Mouse (Mus musculus) stomach, embryonic 14.5 days (tissue): ENCODE results near the gene Baiap2. TPM values are rescaled to one million over a fixed set of nuclear protein-coding genes. Genes with fewer than 3 reads are reported as not detected.
A peak's percentile ranks its signal among the peaks of the same experiment; 100 is the strongest.

Source experiments
- ATAC-seq: fragments of 200-750 bp; cut with Nextera tagmentation; 2 replicates; pipeline ENCODE4 v1.8.0; 2017; ENCODE audit warnings: low read depth, moderate TSS enrichment; ENCODE audit not compliant: insufficient number of reproducible peaks, insufficient read depth, low FRiP score
- H3K27ac ChIP-seq: fragments of 300-500 bp; sonication (generic); 2 replicates; pipeline ENCODE4 v1.5.1; 2014; ENCODE audit warnings: mild to moderate bottlenecking, low read length, moderate library complexity, mixed read lengths
- H3K27me3 ChIP-seq: fragments of 300-500 bp; sonication (generic); 2 replicates; pipeline ENCODE4 v1.6.1; 2014; ENCODE audit warnings: low read length, control low read depth, mixed read lengths; ENCODE audit not compliant: control insufficient read depth, insufficient read depth
- H3K36me3 ChIP-seq: fragments of 300-500 bp; sonication (generic); 2 replicates; pipeline ENCODE4 v1.6.1; 2014; ENCODE audit warnings: mild to moderate bottlenecking, control low read depth, low read length, moderate library complexity, mixed read lengths; ENCODE audit not compliant: control insufficient read depth, insufficient read depth
- H3K4me1 ChIP-seq: fragments of 300-500 bp; sonication (generic); 2 replicates; pipeline ENCODE4 v1.6.1; 2014; ENCODE audit warnings: low read length, control low read depth, mixed read lengths; ENCODE audit not compliant: control insufficient read depth, insufficient read depth
- H3K4me2 ChIP-seq: fragments of 300-500 bp; sonication (generic); replicated peaks from 2 replicates; pipeline ENCODE4 v1.6.1; 2014; ENCODE audit warnings: low read depth, low read length, control low read depth
- H3K4me3 ChIP-seq: fragments of 300-500 bp; sonication (generic); 2 replicates; pipeline ENCODE4 v1.5.1; 2014; ENCODE audit warnings: low read depth, low read length, control low read depth
- H3K9ac ChIP-seq: fragments of 300-500 bp; sonication (generic); replicated peaks from 2 replicates; pipeline ENCODE4 v1.6.1; 2014; ENCODE audit warnings: low read depth, mild to moderate bottlenecking, control low read depth, low read length, moderate library complexity, mixed read lengths
- H3K9me3 ChIP-seq: fragments of 300-500 bp; sonication (generic); 2 replicates; pipeline ENCODE4 v1.6.1; 2016; ENCODE audit warnings: low read depth, low read length, control low read depth; ENCODE audit not compliant: control insufficient read depth
- WGBS: fragments of 180-500 bp; shearing (Covaris S2); extraction: QIAGEN DNeasy Blood & Tissue Kit; methylation state at CpG from one replicate; pipeline ENCODE4 v1.1.7; 2014; 5-methylcytosine and 5-hydroxymethylcytosine counted together
- polyA plus RNA-seq: library from polyadenylated mRNA; unstranded; fragments of >200 nt; fragmentation: Nextera tagmentation; extraction: Ambion mirVana; gene quantifications from 2 replicates; pipeline ENCODE4 v1.2.1, GENCODE M21; 2014

Gene Baiap2
- polyA plus RNA-seq, 1 experiment from 2014 or later, result 28.0 TPM

GRCm38 (mm10) chr11:119915666-119916065, 26.9 kb upstream of the Baiap2 start:
- H3K9me3 ChIP-seq, result no peaks in the 10 kb centered on the region
- peaks cover 28% of the 10 kb centered on the region for H3K4me1 ChIP-seq
- H3K27me3 ChIP-seq, result no peaks in the 10 kb centered on the region
- peak overlapping the region; percentile 6; the same call in 1 of the 2 replicates for H3K27ac ChIP-seq
- no peak overlapping the region for H3K9ac ChIP-seq
- WGBS, result 85% methylated on average over 9 of the region's 9 CpGs
- H3K36me3 ChIP-seq, result peaks cover 26% of the 10 kb centered on the region
- ATAC-seq, result no peak
- no peak overlapping the region for H3K4me2 ChIP-seq
- H3K4me3 ChIP-seq, result no peak overlapping the region

- Histone ChIP-seq H3K36me3 (peaks cover 26% of the 10 kb centered on the region), H3K27me3 (no peaks in the 10 kb centered on the region), H3K9ac (no peak overlapping the region), H3K4me3 (no peak overlapping the region), H3K4me2 (no peak overlapping the region), H3K27ac (no peak overlapping the region; the same call in 1 of the 2 replicates), H3K4me1 (peaks cover 28% of the 10 kb centered on the region), H3K9me3 (no peaks in the 10 kb centered on the region)
- ATAC-seq, result 0 out of 2 replicates have a peak, but pooled peaks have one; percentile 3
- 76% methylated on average over 15 of the region's 15 CpGs for WGBS
Observed at GRCm38 (mm10) chr11:119916102-119916790, 26.3 kb upstream of the Baiap2 start.

GRCm38 (mm10) chr11:119916834-119917469, 25.6 kb upstream of the Baiap2 start:
- WGBS, result 91% methylated on average over 21 of the region's 21 CpGs
- peaks cover 28% of the 10 kb centered on the region for H3K4me1 ChIP-seq
- H3K36me3 ChIP-seq, result peaks cover 26% of the 10 kb centered on the region
- H3K4me3 ChIP-seq, result no peak overlapping the region
- no peak overlapping the region for H3K9ac ChIP-seq
- ATAC-seq, result no peak
- H3K27ac ChIP-seq, result no peak overlapping the region; the same call in 1 of the 2 replicates
- H3K27me3 ChIP-seq, result no peaks in the 10 kb centered on the region
- no peaks in the 10 kb centered on the region for H3K9me3 ChIP-seq
- no peak overlapping the region for H3K4me2 ChIP-seq

DNA sequence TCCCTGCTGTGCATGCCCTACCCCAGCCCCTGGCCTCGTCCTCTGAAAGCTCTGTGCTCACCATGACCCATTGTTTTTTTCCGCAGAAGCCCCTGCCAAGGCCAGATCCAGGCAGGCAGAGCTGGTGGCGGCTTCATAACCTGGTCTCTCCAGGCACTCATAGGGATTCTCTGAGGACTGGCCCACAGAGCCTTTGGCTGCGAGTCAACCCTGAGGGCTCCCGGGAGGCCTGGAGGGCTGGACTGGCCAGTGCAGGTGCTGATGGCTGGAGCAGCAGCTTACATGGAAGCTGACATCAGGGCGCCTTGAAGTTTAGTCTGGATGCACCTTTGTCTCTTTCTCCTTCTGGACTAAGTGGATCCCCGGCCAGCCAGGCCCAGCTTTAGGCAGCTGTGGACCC, 24.0 kb upstream of the Baiap2 start:
- Histone ChIP-seq H3K9ac (no peak overlapping the region), H3K4me3 (no peak overlapping the region), H3K27me3 (no peaks in the 10 kb centered on the region), H3K4me1 (peaks cover 22% of the 10 kb centered on the region), H3K4me2 (no peak overlapping the region), H3K27ac (no peak overlapping the region), H3K9me3 (no peaks in the 10 kb centered on the region), H3K36me3 (peaks cover 26% of the 10 kb centered on the region)
- WGBS, result 89% methylated on average over 7 of the region's 7 CpGs
- no peak for ATAC-seq

DNA sequence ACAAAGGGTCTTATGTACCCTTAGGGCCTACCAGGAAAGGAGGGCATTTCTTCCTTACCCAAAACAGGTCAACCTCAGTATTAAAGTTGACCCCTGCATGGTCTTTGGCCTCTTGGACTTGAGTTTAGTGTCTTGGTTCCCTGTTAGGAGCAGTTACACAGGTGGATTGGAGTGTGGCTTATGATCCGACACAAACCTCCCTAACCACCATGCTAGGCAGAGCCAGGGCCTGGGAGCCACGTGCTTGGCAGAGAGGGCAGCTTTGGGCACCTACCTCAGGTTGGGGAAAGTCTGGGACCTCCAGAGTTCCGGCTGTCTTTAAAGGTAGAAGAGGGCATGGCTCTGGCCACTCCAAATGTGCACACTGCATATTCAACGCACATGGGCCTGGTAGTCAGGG, 23.1 kb upstream of the Baiap2 start:
- H3K4me3 ChIP-seq, result no peak overlapping the region
- H3K27ac ChIP-seq, result no peak overlapping the region
- no peak for ATAC-seq
- H3K9ac ChIP-seq, result no peak overlapping the region
- no peaks in the 10 kb centered on the region for H3K9me3 ChIP-seq
- WGBS, result 93% methylated on average over 4 of the region's 4 CpGs
- H3K36me3 ChIP-seq, result peaks cover 26% of the 10 kb centered on the region
- H3K27me3 ChIP-seq, result no peaks in the 10 kb centered on the region
- H3K4me2 ChIP-seq, result no peak overlapping the region
- H3K4me1 ChIP-seq, result peaks cover 20% of the 10 kb centered on the region

DNA sequence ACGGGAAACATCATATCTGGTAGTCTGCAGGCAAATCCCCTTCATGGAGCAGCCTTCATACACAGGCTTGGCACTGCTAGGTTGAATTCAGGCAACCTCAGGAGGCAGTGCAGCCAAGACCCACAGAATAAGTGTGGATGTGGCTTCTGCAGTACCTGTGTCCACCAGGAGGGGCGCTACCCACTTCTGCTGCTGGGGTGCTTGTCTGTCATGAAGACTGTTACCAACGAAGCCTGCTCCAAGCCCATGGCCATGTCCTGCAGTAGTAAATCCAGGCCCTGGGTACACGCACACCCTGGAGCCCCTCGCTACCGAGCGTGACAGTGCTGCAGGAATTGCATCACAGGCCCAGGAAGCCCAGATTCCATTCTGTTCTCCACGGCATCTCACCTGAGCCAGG, 22.7 kb upstream of the Baiap2 start:
- H3K36me3 ChIP-seq, result peaks cover 26% of the 10 kb centered on the region
- no peak overlapping the region for H3K4me2 ChIP-seq
- H3K4me3 ChIP-seq, result no peak overlapping the region
- H3K4me1 ChIP-seq, result peaks cover 15% of the 10 kb centered on the region
- H3K27me3 ChIP-seq, result no peaks in the 10 kb centered on the region
- 67% methylated on average over 8 of the region's 8 CpGs for WGBS
- no peak overlapping the region for H3K9ac ChIP-seq
- no peaks in the 10 kb centered on the region for H3K9me3 ChIP-seq
- no peak for ATAC-seq
- no peak overlapping the region for H3K27ac ChIP-seq

- no peak overlapping the region for H3K27ac ChIP-seq
- H3K4me2 ChIP-seq, result no peak overlapping the region
- no peak overlapping the region for H3K9ac ChIP-seq
- peaks cover 7% of the 10 kb centered on the region for H3K4me1 ChIP-seq
- no peak for ATAC-seq
- H3K9me3 ChIP-seq, result no peaks in the 10 kb centered on the region
- H3K4me3 ChIP-seq, result no peak overlapping the region
- H3K36me3 ChIP-seq, result peaks cover 26% of the 10 kb centered on the region
- WGBS, result 94% methylated on average over 5 of the region's 5 CpGs
- H3K27me3 ChIP-seq, result no peaks in the 10 kb centered on the region
Observed at GRCm38 (mm10) chr11:119920668-119921067, 21.9 kb upstream of the Baiap2 start.

GRCm38 (mm10) chr11:119925176-119925575, 17.4 kb upstream of the Baiap2 start:
- no peaks in the 10 kb centered on the region for H3K27me3 ChIP-seq
- H3K36me3 ChIP-seq, result no peaks in the 10 kb centered on the region; the same call in 1 of the 2 replicates
- H3K4me2 ChIP-seq, result no peak overlapping the region
- no peak overlapping the region for H3K4me3 ChIP-seq
- no peak for ATAC-seq
- WGBS, result 76% methylated on average over 5 of the region's 5 CpGs
- H3K9ac ChIP-seq, result no peak overlapping the region
- no peak overlapping the region for H3K27ac ChIP-seq
- no peaks in the 10 kb centered on the region for H3K9me3 ChIP-seq
- H3K4me1 ChIP-seq, result peaks cover 4% of the 10 kb centered on the region; the same call in 1 of the 2 replicates
